Mouse (Mus musculus): Measurements from ENCODE around the gene Vmn1r26. TPM values are rescaled to one million over a fixed set of nuclear protein-coding genes. Genes with fewer than 3 reads are reported as not detected.
"Not testable (repeated sequence)": the region's sequence is repeated elsewhere in the genome, so short reads cannot be mapped to it uniquely, and the experiment has no call there.

Gene Vmn1r26
- polyA plus RNA-seq (2016; fragmentation: Nextera tagmentation; extraction: Ambion mirVana) = not detected in 2 replicates

GRCm38 (mm10) chr6:58015059-58015458 is at the start of gene Vmn1r26:
Gene Vmn1r26 (minus strand): TSS chr6:58015159.
- Histone ChIP-seq H3K4me1 (no peaks in the 10 kb centered on the region), H3K4me3 (no peak within 1 kb of the TSS), H3K27me3 (ENCODE audit: insufficient read depth, poor library complexity, severe bottlenecking) (no peaks in the 10 kb centered on the region), H3K36me3 (no peaks in the 10 kb centered on the region), H3K27ac (no peak within 1 kb of the TSS), H3K9me3 (no peaks in the 10 kb centered on the region)
- 90% methylated on average over 1 of the region's 1 CpGs for WGBS
- no peak for DNase-seq (ENCODE audit: low spot score)

- Histone ChIP-seq H3K27ac (no peak overlapping the region), H3K27me3 (ENCODE audit: insufficient read depth, poor library complexity, severe bottlenecking) (no peaks in the 10 kb centered on the region), H3K9me3 (no peaks in the 10 kb centered on the region), H3K36me3 (no peaks in the 10 kb centered on the region), H3K4me1 (no peaks in the 10 kb centered on the region), H3K4me3 (no peak overlapping the region)
- no peak for DNase-seq (ENCODE audit: low spot score)
Measured at GRCm38 (mm10) chr6:58044025-58044424, 29.1 kb upstream of the Vmn1r26 start.

- not testable (repeated sequence) for DNase-seq (ENCODE audit: low spot score); H3K27ac ChIP-seq; H3K9me3 ChIP-seq; H3K36me3 ChIP-seq; H3K4me3 ChIP-seq; H3K27me3 ChIP-seq (ENCODE audit: insufficient read depth, poor library complexity, severe bottlenecking); H3K4me1 ChIP-seq
- WGBS = 91% methylated on average over 21 of the region's 21 CpGs
Measured at GRCm38 (mm10) chr6:58017478-58017877, 2.5 kb upstream of the Vmn1r26 start.

GRCm38 (mm10) chr6:57980710-57981109 is 34.2 kb downstream of the Vmn1r26 start, which contains the start of gene Vmn1r25:
Gene Vmn1r25 (minus strand): TSS chr6:57980810.
- Histone ChIP-seq H3K27me3 (ENCODE audit: insufficient read depth, poor library complexity, severe bottlenecking) (no peaks in the 10 kb centered on the region), H3K9me3 (no peaks in the 10 kb centered on the region), H3K27ac (no peak within 1 kb of the TSS), H3K4me3 (no peak within 1 kb of the TSS), H3K4me1 (no peaks in the 10 kb centered on the region), H3K36me3 (no peaks in the 10 kb centered on the region)
- 58% methylated on average over 3 of the region's 3 CpGs for WGBS
- DNase-seq (ENCODE audit: low spot score) = no peak

GRCm38 (mm10) chr6:57961403-57961802 is 53.6 kb downstream of the Vmn1r26 start, which contains the start of gene Vmn1r24:
Gene Vmn1r24 (minus strand): TSS chr6:57961503.
- WGBS = 66% methylated on average over 1 of the region's 1 CpGs
- H3K36me3 ChIP-seq; H3K27me3 ChIP-seq (ENCODE audit: insufficient read depth, poor library complexity, severe bottlenecking); H3K9me3 ChIP-seq; DNase-seq (ENCODE audit: low spot score); H3K4me1 ChIP-seq; H3K27ac ChIP-seq; H3K4me3 ChIP-seq: not testable (repeated sequence)

Other genes with a start within 250 kb of the Vmn1r26 start
- gene Vopp1, start 190.0 kb downstream of the Vmn1r26 start, polyA plus RNA-seq (2016; fragmentation: Nextera tagmentation; extraction: Ambion mirVana) = 37.0 and 39.1 TPM in 2 replicates
- not detected in 2 replicates for gene Vmn1r21, start 164.8 kb downstream of the Vmn1r26 start, polyA plus RNA-seq (2016; fragmentation: Nextera tagmentation; extraction: Ambion mirVana)
- not detected in 2 replicates for gene Vmn1r22, start 107.1 kb downstream of the Vmn1r26 start, polyA plus RNA-seq (2016; fragmentation: Nextera tagmentation; extraction: Ambion mirVana)
- not detected in 2 replicates for gene Vmn1r23, start 88.3 kb downstream of the Vmn1r26 start, polyA plus RNA-seq (2016; fragmentation: Nextera tagmentation; extraction: Ambion mirVana)
- not detected in 2 replicates for gene Vmn1r24, start 53.7 kb downstream of the Vmn1r26 start, polyA plus RNA-seq (2016; fragmentation: Nextera tagmentation; extraction: Ambion mirVana)
- gene Vmn1r25, start 34.3 kb downstream of the Vmn1r26 start, polyA plus RNA-seq (2016; fragmentation: Nextera tagmentation; extraction: Ambion mirVana) = not detected in 2 replicates
- not detected in 2 replicates for gene Vmn1r27, start 203.7 kb upstream of the Vmn1r26 start, polyA plus RNA-seq (2016; fragmentation: Nextera tagmentation; extraction: Ambion mirVana)
- gene Vmn1r28, start 246.9 kb upstream of the Vmn1r26 start, polyA plus RNA-seq (2016; fragmentation: Nextera tagmentation; extraction: Ambion mirVana) = not detected in 2 replicates